Mouse (Mus musculus) cortical plate, adult 2 months (tissue): Measurements from ENCODE around the gene Tshz2.

Source experiments
- CTCF ChIP-seq: fragments of 200-500 bp; IDR thresholded peaks from 2 replicates; pipeline ENCODE4 v1.5.1; 2011; ENCODE audit warnings: mild to moderate bottlenecking, control low read depth, low read length; ENCODE audit not compliant: insufficient read depth; ENCODE audit errors: extremely low read depth
- POLR2A ChIP-seq: fragments of 200-500 bp; IDR thresholded peaks from 2 replicates; pipeline ENCODE4 v1.6.1; 2011; ENCODE audit warnings: mild to moderate bottlenecking, low read length, control low read depth; ENCODE audit not compliant: insufficient read depth; ENCODE audit errors: extremely low read depth

DNA sequence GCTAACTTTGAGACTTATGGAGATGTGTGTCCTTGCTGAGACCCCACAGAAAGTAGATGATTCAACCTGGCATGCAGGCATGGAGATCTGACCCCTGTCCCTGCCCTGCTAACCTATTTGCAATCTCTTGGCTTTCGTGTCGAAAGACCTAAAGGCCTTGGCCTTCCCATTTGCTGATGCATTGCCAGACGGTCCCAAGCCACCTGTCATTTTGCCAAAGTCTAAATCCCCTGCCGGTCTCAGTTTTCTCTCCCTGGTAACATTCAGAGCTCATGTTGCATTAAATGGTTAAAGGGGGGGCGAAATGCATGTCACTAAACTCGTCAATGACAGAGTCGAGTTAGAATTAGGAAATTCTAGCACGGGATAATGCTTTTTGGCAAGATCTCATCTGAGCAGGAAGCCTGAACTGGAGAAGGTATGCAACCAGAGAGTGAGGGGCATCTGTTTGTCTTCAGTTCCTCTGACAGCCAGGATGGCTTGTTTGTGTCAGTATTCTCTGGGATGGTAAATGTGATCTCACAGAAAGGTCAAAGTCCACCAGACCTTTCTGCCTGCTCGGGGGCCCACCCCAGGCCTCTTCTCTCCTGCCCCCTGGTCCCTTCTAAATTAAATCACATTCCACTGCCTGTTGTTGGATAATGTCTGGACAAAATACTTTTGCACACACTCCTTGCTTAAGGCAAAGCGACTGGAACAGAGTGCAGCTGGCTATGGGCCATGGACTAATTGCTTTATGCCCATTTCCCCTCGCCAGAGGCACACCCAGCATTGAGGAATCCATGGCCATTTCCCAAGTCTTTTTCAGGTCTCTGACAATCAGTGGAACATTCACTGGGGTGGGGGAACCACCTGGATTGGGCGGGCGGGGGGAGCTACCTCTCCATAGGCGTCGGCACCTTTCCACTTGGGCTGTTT is 118.0 kb downstream of the Tshz2 start:
- TF ChIP-seq CTCF (no peak), POLR2A (no peak)
